Mouse (Mus musculus) kidney, adult 2 months (tissue): ENCODE measurements around the gene Agr2.

Experiments
- CTCF ChIP-seq: fragments of 200-500 bp; conservative IDR thresholded peaks from 2 replicates; pipeline ENCODE4 v1.5.1; 2011; ENCODE audit warnings: low read depth, mild to moderate bottlenecking, control low read depth, low read length, moderate library complexity, mixed read lengths; ENCODE audit not compliant: insufficient read depth, insufficient read length
- POLR2A ChIP-seq: fragments of 200-500 bp; IDR thresholded peaks from one replicate; pipeline ENCODE4 v1.6.1; 2011; ENCODE audit warnings: low read depth, low read length, control low read depth

DNA sequence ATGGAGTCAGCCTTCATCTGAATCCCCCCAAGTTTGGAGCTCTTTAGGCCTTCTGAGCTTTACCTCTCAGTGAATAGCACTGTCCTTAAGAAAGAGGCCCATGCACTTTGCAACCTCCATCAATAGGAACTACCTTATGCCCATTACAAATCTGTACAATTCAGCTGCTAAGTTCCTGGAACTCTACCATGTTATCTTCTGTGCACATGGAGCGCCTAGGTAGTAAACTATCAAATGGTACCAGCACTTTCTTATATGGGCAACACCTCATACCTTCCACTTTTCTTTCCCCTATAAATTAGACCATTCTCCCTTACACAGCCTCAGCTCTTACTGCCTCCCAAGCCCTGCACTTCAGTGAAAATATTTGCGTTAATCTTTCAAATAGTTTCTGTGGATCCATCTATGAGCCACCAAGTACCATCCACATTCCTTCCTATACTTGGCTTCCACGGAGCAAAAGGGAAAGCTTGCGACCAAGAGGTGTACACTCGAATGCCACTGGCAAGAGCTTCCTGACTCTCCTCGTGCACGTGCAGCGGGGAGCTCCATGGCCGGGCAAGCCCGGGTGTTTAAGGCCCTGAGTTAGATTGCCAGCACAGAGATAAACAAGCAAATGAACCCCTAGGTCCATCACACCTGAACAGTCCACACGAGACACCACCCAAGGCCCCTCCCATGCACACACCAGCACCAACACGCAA, 38.1 kb downstream of the Agr2 start:
- TF ChIP-seq CTCF (no peak), POLR2A (no peak)
